Mouse (Mus musculus) myocyte (in vitro differentiated cells): ENCODE results near the gene 6430548M08Rik.

Experiments
- E2F4 ChIP-seq: IDR thresholded peaks from one replicate; pipeline ENCODE4 v1.6.1; 2011; ENCODE audit warnings: mild to moderate bottlenecking, control low read depth, moderate library complexity; ENCODE audit not compliant: insufficient read depth
- MAX ChIP-seq: IDR thresholded peaks from one replicate; pipeline ENCODE4 v1.6.1; 2011; ENCODE audit warnings: low read depth, mild to moderate bottlenecking, control low read depth
- POLR2A ChIP-seq: IDR thresholded peaks from one replicate; pipeline ENCODE4 v1.6.1; 2011; ENCODE audit warnings: low read depth, mild to moderate bottlenecking, control low read depth, moderate library complexity; ENCODE audit not compliant: insufficient read length
- POLR2AphosphoS2 ChIP-seq: IDR thresholded peaks from one replicate; pipeline ENCODE4 v1.6.1; 2011; ENCODE audit warnings: low read depth, control low read depth; ENCODE audit not compliant: insufficient read length
- SRF ChIP-seq: IDR thresholded peaks from one replicate; pipeline ENCODE4 v1.6.1; 2011; ENCODE audit warnings: low read depth; ENCODE audit not compliant: control insufficient read depth, insufficient read length
- TCF12 ChIP-seq: IDR thresholded peaks from one replicate; pipeline ENCODE4 v1.6.1; 2011; ENCODE audit warnings: mild to moderate bottlenecking, control low read depth; ENCODE audit not compliant: poor library complexity, insufficient read depth, severe bottlenecking
- TCF3 ChIP-seq: IDR thresholded peaks from one replicate; pipeline ENCODE4 v1.6.1; 2011; ENCODE audit warnings: low read depth, control low read depth; ENCODE audit not compliant: insufficient read length
- USF1 ChIP-seq: IDR thresholded peaks from one replicate; pipeline ENCODE4 v1.6.1; 2011; ENCODE audit warnings: low read depth, mild to moderate bottlenecking, control low read depth, moderate library complexity

- TF ChIP-seq MAX, result no peak
- TF ChIP-seq POLR2A, result no peak
- TF ChIP-seq SRF, result no peak
- no peak for TF ChIP-seq TCF12
- TF ChIP-seq USF1, result no peak
- TF ChIP-seq TCF3, result no peak
- TF ChIP-seq POLR2AphosphoS2, result no peak
- TF ChIP-seq E2F4, result no peak
Measured at GRCm38 (mm10) chr8:120109149-120109548, 4.8 kb upstream of the 6430548M08Rik start.
